Mouse (Mus musculus) adrenal gland, adult 10 weeks (tissue): Measurements from ENCODE around the gene Slc35c1. TPM values are rescaled to one million over a fixed set of nuclear protein-coding genes. Genes with fewer than 3 reads are reported as not detected.

ENCODE experiments used
- polyA plus RNA-seq: library from polyadenylated mRNA; stranded (reverse); fragments of 350-450 nt; fragmentation: Illumina TruSeq; extraction: RNeasy Lipid Tissue Mini Kit (QIAGEN cat#74804); gene quantifications from one replicate; pipeline ENCODE4 v1.2.3, GENCODE M21; 2014; ENCODE audit warnings: low read depth, low replicate concordance

Gene Slc35c1
- polyA plus RNA-seq, result 4.2 TPM

GRCm38 (mm10) chr2:92459921-92460707 lies at the start of gene Slc35c1:
Slc35c1 (minus strand) TSS chr2:92460538.

GRCm38 (mm10) chr2:92433578-92434374 lies 26.6 kb downstream of the Slc35c1 start, which contains the start of gene Cry2:
Cry2 (minus strand) TSS chr2:92434043.

Other genes with a start within 250 kb of the Slc35c1 start
- gene Pex16, start 85.9 kb downstream of the Slc35c1 start, polyA plus RNA-seq, result 1.0 TPM
- not detected for gene Large2, start 85.7 kb downstream of the Slc35c1 start, polyA plus RNA-seq
- gene 1700029I15Rik, start 78.0 kb downstream of the Slc35c1 start, polyA plus RNA-seq, result 1.4 TPM
- gene Mapk8ip1, start 59.3 kb downstream of the Slc35c1 start, polyA plus RNA-seq, result 3.8 TPM
- gene Cry2, start 26.5 kb downstream of the Slc35c1 start, polyA plus RNA-seq, result 4.5 TPM
- 1.5 TPM for gene Chst1, start 139.2 kb upstream of the Slc35c1 start, polyA plus RNA-seq